Mouse (Mus musculus) embryonic facial prominence, embryonic 14.5 days (tissue): ENCODE data around the gene Abtb2. TPM values are rescaled to one million over a fixed set of nuclear protein-coding genes. Genes with fewer than 3 reads are reported as not detected.

Source experiments
- ATAC-seq: fragments of 200-750 bp; cut with Nextera tagmentation; 2 replicates; pipeline ENCODE4 v1.8.0; 2017; ENCODE audit warnings: low read depth, moderate number of reproducible peaks, moderate TSS enrichment
- DNase-seq: peaks from one replicate; pipeline ENCODE4 v3.0.0-alpha.2; 2015; ENCODE audit warnings: low spot score
- H3K27ac ChIP-seq: fragments of 300-500 bp; sonication (generic); replicated peaks from 2 replicates; pipeline ENCODE4 v1.5.1; 2014; ENCODE audit warnings: low read depth, mild to moderate bottlenecking, low read length, moderate library complexity
- H3K27me3 ChIP-seq: fragments of 300-500 bp; sonication (generic); replicated peaks from 2 replicates; pipeline ENCODE4 v1.6.1; 2014; ENCODE audit warnings: low read length; ENCODE audit not compliant: control insufficient read depth, insufficient read depth
- H3K36me3 ChIP-seq: fragments of 300-500 bp; sonication (generic); 2 replicates; pipeline ENCODE4 v1.6.1; 2014; ENCODE audit warnings: low read length, mixed read lengths; ENCODE audit not compliant: control insufficient read depth, insufficient read depth
- H3K4me1 ChIP-seq: fragments of 300-500 bp; sonication (generic); 2 replicates; pipeline ENCODE4 v1.6.1; 2014; ENCODE audit warnings: antibody characterized with exemption, low read length; ENCODE audit not compliant: control insufficient read depth, insufficient read depth
- H3K4me2 ChIP-seq: fragments of 300-500 bp; sonication (generic); 2 replicates; pipeline ENCODE4 v1.6.1; 2014; ENCODE audit warnings: low read depth, mild to moderate bottlenecking, low read length, moderate library complexity, mixed read lengths
- H3K4me3 ChIP-seq: fragments of 300-500 bp; sonication (generic); 2 replicates; pipeline ENCODE4 v1.5.1; 2014; ENCODE audit warnings: low read depth, mild to moderate bottlenecking, low read length
- H3K9ac ChIP-seq: fragments of 300-500 bp; sonication (generic); 2 replicates; pipeline ENCODE4 v1.6.1; 2014; ENCODE audit warnings: low read depth, mild to moderate bottlenecking, low read length, moderate library complexity, mixed read lengths
- H3K9me3 ChIP-seq: fragments of 300-500 bp; sonication (generic); 2 replicates; pipeline ENCODE4 v1.6.1; 2016; ENCODE audit warnings: low read length; ENCODE audit not compliant: control insufficient read depth
- WGBS: fragments of 180-500 bp; shearing (Covaris S2); extraction: QIAGEN DNeasy Blood & Tissue Kit; methylation state at CpG from one replicate; pipeline ENCODE4 v1.1.7; 2014; 5-methylcytosine and 5-hydroxymethylcytosine counted together
- polyA plus RNA-seq: library from polyadenylated mRNA; unstranded; fragments of >200 nt; fragmentation: Nextera tagmentation; extraction: Ambion mirVana; gene quantifications from 2 replicates; pipeline ENCODE4 v1.2.1, GENCODE M21; 2014

The Abtb2 gene
- polyA plus RNA-seq, 1 experiment from 2014 or later = 14.2 TPM

DNA sequence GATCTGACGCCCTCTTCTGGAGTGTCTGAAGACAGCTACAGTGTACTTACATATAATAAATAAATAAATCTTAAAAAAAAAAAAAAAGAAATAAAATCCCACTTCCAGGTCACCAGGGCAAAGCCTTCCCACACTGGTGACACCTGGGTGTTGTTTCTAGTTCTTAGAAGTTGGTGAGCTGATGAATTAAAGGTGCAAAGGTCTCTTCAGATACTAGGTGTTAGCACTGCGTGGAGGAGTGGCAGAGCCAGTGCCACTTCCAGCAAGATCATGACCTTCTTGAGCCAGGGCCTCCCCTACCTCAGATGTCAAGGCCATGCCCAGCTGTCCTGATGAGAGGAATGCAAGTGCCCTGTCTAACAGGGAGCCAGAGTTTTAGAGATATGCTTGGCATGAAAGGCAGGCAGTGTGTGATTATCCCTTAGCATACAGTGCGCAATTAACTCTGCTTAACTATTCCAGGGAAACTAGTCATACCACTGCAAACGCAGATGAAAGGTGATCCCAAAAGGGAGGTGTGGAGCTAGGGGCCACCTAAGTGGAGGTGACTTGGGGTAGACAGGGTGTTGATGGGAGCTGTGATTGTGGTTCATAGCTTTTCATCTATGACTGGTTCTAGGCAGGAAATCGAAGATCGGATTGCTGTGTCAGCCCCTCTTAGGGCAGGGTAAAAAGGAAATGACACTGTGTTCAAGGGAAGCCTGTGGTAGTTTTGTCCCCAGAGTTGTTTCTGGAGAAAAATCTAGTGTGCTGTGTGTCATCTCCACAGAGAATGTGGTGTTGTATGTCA is 66.2 kb downstream of the Abtb2 start:
- H3K4me1 ChIP-seq = peaks cover 41% of the 10 kb centered on the region
- no peaks in the 10 kb centered on the region for H3K36me3 ChIP-seq
- ATAC-seq = peak; percentile 21; the same call in 1 of the 2 replicates
- 45% methylated on average over 6 of the region's 6 CpGs for WGBS
- no peaks in the 10 kb centered on the region for H3K27me3 ChIP-seq
- H3K27ac ChIP-seq = no peak overlapping the region
- H3K9ac ChIP-seq = no peak overlapping the region
- no peaks in the 10 kb centered on the region for H3K9me3 ChIP-seq
- H3K4me3 ChIP-seq = no peak overlapping the region
- DNase-seq = no peak
- H3K4me2 ChIP-seq = no peak overlapping the region

DNA sequence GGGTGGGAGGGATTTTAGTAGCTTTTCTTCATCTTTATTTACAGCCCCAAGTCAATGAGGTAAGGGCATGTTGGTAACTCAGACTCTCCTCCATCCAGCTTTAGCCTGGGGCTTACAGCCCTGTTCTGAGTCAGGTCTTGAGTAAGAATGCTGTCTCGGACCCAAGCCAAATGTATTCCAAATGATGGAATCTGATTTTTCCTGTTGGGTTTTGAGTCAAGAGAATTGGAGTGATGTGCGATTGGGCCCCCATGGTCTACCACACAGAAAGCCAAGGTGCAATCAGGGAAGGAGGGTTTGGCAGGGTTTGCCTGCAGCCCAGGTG is 66.8 kb downstream of the Abtb2 start:
- ATAC-seq (peak; percentile 39), DNase-seq (no peak)
- H3K4me3 ChIP-seq = no peak overlapping the region
- no peak overlapping the region for H3K9ac ChIP-seq
- no peaks in the 10 kb centered on the region for H3K9me3 ChIP-seq
- H3K4me1 ChIP-seq = peaks cover 44% of the 10 kb centered on the region
- H3K27ac ChIP-seq = no peak overlapping the region
- H3K36me3 ChIP-seq = no peaks in the 10 kb centered on the region
- WGBS = 58% methylated on average over 2 of the region's 2 CpGs
- H3K4me2 ChIP-seq = no peak overlapping the region
- no peaks in the 10 kb centered on the region for H3K27me3 ChIP-seq

DNA sequence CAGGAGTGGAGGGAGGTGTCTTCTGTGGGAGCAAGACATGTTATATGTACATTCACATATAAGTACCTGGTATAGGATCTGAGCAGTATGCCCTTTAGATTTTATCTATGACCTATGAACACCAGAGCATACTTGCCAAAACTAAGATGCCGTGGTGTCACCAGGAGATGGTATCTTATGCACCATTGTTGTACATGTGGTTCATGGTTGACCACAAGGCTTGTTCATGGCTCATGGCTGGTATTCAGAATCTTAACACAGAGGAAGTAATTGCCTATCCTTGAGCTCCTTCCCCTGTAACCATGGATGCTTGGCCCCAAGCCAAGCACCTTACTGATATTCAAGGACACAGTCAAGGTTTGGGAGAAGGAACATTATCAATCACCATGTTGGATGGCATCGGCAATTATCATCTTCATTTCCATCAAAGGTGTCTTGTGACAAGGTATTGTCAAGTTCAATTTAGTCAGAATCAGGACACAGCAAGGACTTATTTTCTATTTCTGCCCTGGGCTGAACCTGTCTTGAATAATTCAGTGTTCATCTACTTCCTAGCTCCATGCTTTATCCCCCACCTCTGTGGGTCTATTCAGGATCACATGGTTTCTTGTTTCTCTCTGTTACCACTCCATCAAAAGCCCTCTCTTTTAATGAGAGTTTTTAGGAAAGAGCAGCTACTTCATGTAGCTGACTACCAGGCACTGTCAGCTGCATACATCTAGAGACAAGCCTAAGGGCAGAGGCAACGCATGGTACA is 69.8 kb downstream of the Abtb2 start:
- no peak overlapping the region for H3K9ac ChIP-seq
- DNase-seq (no peak), ATAC-seq (no peak)
- H3K4me1 ChIP-seq = peaks cover 42% of the 10 kb centered on the region
- no peak overlapping the region for H3K4me3 ChIP-seq
- no peak overlapping the region for H3K27ac ChIP-seq
- H3K27me3 ChIP-seq = no peaks in the 10 kb centered on the region
- no peaks in the 10 kb centered on the region for H3K9me3 ChIP-seq
- H3K36me3 ChIP-seq = no peaks in the 10 kb centered on the region
- no peak overlapping the region for H3K4me2 ChIP-seq
- 86% methylated on average over 3 of the region's 3 CpGs for WGBS

DNA sequence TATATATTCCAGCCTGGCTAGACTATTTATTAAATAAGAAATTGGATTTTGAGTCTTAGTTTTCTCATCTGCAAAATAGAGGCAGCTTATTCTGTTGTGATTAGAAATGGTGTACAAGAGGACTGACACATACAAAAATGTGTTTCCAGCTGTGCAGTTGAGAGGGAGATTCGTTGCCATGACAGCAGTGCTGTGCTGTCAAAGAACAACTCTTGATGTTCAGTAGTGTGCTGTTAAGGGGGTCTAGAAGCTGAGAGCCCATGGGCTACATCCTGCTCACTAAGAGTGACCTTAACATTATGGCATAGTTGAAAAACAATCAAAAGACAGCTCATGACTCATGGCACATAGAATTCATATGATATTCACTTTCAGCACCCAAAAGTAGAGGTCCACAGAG is 71.3 kb downstream of the Abtb2 start:
- 63% methylated on average over 1 of the region's 1 CpGs for WGBS
- no peak overlapping the region for H3K4me2 ChIP-seq
- H3K36me3 ChIP-seq = no peaks in the 10 kb centered on the region
- DNase-seq = no peak
- H3K27me3 ChIP-seq = no peaks in the 10 kb centered on the region
- no peak overlapping the region for H3K27ac ChIP-seq
- peaks cover 30% of the 10 kb centered on the region for H3K4me1 ChIP-seq
- H3K9me3 ChIP-seq = no peaks in the 10 kb centered on the region
- ATAC-seq = no peak
- H3K4me3 ChIP-seq = no peak overlapping the region
- no peak overlapping the region for H3K9ac ChIP-seq

DNA sequence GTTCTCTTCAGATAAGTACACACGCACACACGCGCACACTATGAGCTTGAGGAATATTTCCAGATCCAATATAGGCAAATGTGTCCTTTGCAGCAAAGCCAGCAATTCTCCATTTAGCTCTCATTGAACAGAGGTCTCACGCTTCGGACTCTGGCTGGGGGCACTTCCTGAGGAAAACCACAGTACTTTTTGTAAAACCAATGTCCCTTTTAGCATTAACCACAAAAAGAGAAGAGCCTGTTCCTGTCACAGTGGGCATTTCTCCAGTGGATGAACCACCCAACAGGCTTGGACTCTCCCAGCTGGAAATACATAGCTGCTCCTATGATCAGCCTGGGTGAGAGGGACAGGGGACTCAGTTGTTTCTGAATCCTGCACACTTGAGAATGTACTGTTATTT is 71.8 kb downstream of the Abtb2 start:
- 81% methylated on average over 5 of the region's 5 CpGs for WGBS
- no peak overlapping the region for H3K9ac ChIP-seq
- DNase-seq (no peak), ATAC-seq (no peak)
- peaks cover 25% of the 10 kb centered on the region for H3K4me1 ChIP-seq
- H3K27ac ChIP-seq = no peak overlapping the region
- no peak overlapping the region for H3K4me3 ChIP-seq
- H3K27me3 ChIP-seq = no peaks in the 10 kb centered on the region
- no peak overlapping the region for H3K4me2 ChIP-seq
- H3K36me3 ChIP-seq = no peaks in the 10 kb centered on the region
- H3K9me3 ChIP-seq = no peaks in the 10 kb centered on the region

DNA sequence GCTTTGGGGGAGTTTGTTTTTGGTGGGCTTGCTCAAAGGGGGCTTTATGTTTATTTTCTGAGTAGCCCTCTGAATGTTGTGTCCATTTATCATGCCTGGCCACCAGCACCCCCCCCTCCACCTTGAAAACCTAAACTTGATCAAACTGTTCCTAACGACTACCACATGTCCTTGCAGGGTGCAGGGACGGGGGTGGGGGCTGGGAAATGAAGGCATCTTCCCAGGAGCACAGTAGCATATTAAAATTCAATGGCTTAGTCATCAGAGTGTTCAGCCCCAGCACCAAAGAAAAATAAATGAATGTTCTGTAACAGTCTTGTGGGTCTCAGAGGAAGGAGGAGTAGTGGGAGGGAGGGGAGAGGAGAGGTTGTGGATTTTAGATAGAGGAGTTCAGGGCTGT is 73.6 kb downstream of the Abtb2 start:
- H3K4me1 ChIP-seq = peaks cover 33% of the 10 kb centered on the region
- H3K4me2 ChIP-seq = no peak overlapping the region
- no peaks in the 10 kb centered on the region for H3K27me3 ChIP-seq
- 20% methylated on average over 2 of the region's 2 CpGs for WGBS
- ATAC-seq = no peak
- H3K9me3 ChIP-seq = no peaks in the 10 kb centered on the region
- no peak for DNase-seq
- H3K9ac ChIP-seq = no peak overlapping the region
- no peaks in the 10 kb centered on the region for H3K36me3 ChIP-seq
- no peak overlapping the region for H3K4me3 ChIP-seq
- H3K27ac ChIP-seq = no peak overlapping the region

DNA sequence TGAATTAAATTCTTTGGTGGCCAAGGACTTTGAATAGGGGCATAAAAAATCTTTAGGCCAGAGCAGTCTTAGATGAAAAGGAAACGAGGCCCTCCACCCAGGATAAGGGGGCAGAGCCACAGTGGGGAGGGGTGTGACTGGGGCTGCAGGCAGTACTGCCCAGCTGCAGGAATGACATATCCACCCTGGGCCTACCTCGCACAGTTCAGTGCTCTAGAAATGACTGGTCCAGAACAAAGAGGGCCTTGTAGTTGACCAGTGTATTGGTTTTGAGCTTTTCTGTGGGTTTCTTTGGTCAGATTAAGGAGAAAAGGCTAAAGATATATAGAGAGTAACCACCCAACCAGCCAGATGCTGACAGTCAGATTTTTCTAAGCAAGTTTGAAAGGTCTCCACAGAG is 74.8 kb downstream of the Abtb2 start:
- Histone ChIP-seq H3K9me3 (no peaks in the 10 kb centered on the region), H3K4me1 (peaks cover 33% of the 10 kb centered on the region), H3K27ac (no peak overlapping the region), H3K4me2 (no peak overlapping the region), H3K9ac (no peak overlapping the region), H3K36me3 (no peaks in the 10 kb centered on the region), H3K27me3 (no peaks in the 10 kb centered on the region), H3K4me3 (no peak overlapping the region)
- 37% methylated on average over 2 of the region's 2 CpGs for WGBS
- ATAC-seq (peak; percentile 28; the same call in 1 of the 2 replicates), DNase-seq (no peak)

DNA sequence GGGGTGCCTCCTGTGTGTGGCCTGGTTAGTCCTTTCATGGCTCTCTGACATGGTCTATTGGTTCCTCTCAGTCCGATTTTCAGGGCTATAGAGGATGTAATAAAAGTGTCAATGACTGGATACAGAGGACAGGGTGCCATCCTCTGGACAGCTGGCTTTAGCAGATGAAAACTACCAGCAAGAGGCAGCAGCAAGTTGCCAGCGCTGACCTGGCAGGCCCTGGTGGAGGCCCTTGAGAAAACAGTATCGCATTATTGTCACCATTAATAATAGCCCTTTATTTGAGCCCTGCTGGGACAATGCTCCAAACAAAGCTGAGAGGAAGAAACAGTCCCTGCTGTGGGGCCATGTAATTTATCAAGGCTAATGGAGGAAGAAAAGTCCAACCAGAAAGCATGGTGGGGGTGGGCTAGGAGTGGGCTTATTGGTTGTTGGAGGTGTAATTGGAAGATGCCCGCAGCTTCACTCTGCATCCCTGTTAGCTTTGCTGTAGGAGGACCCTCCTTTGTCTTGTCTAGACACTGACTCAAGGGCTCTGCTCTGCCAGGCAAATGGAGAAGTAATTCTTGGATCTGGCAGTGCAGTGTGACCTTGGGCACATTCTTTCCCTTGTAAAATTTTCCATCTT is 77.6 kb downstream of the Abtb2 start:
- Histone ChIP-seq H3K9me3 (no peaks in the 10 kb centered on the region), H3K4me2 (no peak overlapping the region), H3K4me3 (no peak overlapping the region), H3K36me3 (no peaks in the 10 kb centered on the region), H3K4me1 (peaks cover 33% of the 10 kb centered on the region), H3K27me3 (no peaks in the 10 kb centered on the region), H3K9ac (no peak overlapping the region), H3K27ac (no peak overlapping the region)
- WGBS = 49% methylated on average over 4 of the region's 4 CpGs
- DNase-seq (no peak), ATAC-seq (peak; percentile 34; the same call in 1 of the 2 replicates)
